Mouse (Mus musculus) hindbrain, embryonic 14.5 days (tissue): Measurements from ENCODE around the gene Gdnf. TPM values are rescaled to one million over a fixed set of nuclear protein-coding genes. Genes with fewer than 3 reads are reported as not detected.
A peak's percentile ranks its signal among the peaks of the same experiment; 100 is the strongest.

Source experiments
- ATAC-seq: fragments of 200-750 bp; cut with Nextera tagmentation; 2 replicates; pipeline ENCODE4 v1.8.0; 2017; ENCODE audit warnings: moderate number of reproducible peaks, mild to moderate bottlenecking, moderate TSS enrichment, moderate library complexity; ENCODE audit not compliant: low FRiP score
- DNase-seq: peaks from one replicate; pipeline ENCODE4 v3.0.0-alpha.2; 2015; ENCODE audit warnings: low spot score
- H3K27ac ChIP-seq: fragments of 300-500 bp; sonication (generic); 2 replicates; pipeline ENCODE4 v1.5.1; 2014; ENCODE audit warnings: mild to moderate bottlenecking, moderate library complexity
- H3K27me3 ChIP-seq: fragments of 300-500 bp; sonication (generic); 2 replicates; pipeline ENCODE4 v1.6.1; 2014; ENCODE audit warnings: mild to moderate bottlenecking, low read length, mixed read lengths; ENCODE audit not compliant: control insufficient read depth, insufficient read depth
- H3K36me3 ChIP-seq: fragments of 300-500 bp; sonication (generic); replicated peaks from 2 replicates; pipeline ENCODE4 v1.6.1; 2014; ENCODE audit not compliant: control insufficient read depth, insufficient read depth
- H3K4me1 ChIP-seq: fragments of 300-500 bp; sonication (generic); replicated peaks from 2 replicates; pipeline ENCODE4 v1.6.1; 2014; ENCODE audit warnings: antibody characterized with exemption, low read length, mixed read lengths; ENCODE audit not compliant: control insufficient read depth, insufficient read depth
- H3K4me2 ChIP-seq: fragments of 300-500 bp; sonication (generic); replicated peaks from 2 replicates; pipeline ENCODE4 v1.6.1; 2014; ENCODE audit warnings: mild to moderate bottlenecking, moderate library complexity
- H3K4me3 ChIP-seq: fragments of 300-500 bp; sonication (generic); replicated peaks from 2 replicates; pipeline ENCODE4 v1.5.1; 2014; ENCODE audit warnings: mild to moderate bottlenecking, low read length
- H3K9ac ChIP-seq: fragments of 300-500 bp; sonication (generic); 2 replicates; pipeline ENCODE4 v1.6.1; 2014
- H3K9me3 ChIP-seq: fragments of 300-500 bp; sonication (generic); 2 replicates; pipeline ENCODE4 v1.6.1; 2016; ENCODE audit warnings: low read length; ENCODE audit not compliant: control insufficient read depth
- WGBS: fragments of 180-500 bp; shearing (Covaris S2); extraction: QIAGEN DNeasy Blood & Tissue Kit; methylation state at CpG from one replicate; pipeline ENCODE4 v1.1.7; 2014; 5-methylcytosine and 5-hydroxymethylcytosine counted together
- polyA plus RNA-seq: library from polyadenylated mRNA; unstranded; fragments of >200 nt; fragmentation: Nextera tagmentation; extraction: Ambion mirVana; gene quantifications from 2 replicates; pipeline ENCODE4 v1.2.1, GENCODE M21; 2014

Gene Gdnf
- polyA plus RNA-seq: 0.19 and 0.39 TPM in 2 replicates

- WGBS: under 1% methylated on average over 72 of the region's 73 CpGs
- Histone ChIP-seq H3K4me1 (peaks cover 31% of the 10 kb centered on the region), H3K4me2 (peak within 1 kb of the TSS; percentile 100), H3K27ac (no peak within 1 kb of the TSS), H3K27me3 (peaks cover 93% of the 10 kb centered on the region), H3K9me3 (no peaks in the 10 kb centered on the region), H3K9ac (peak within 1 kb of the TSS; percentile 55), H3K36me3 (no peaks in the 10 kb centered on the region), H3K4me3 (peak within 1 kb of the TSS; percentile 58)
- ATAC-seq: peak; percentile 50
- DNase-seq: peak; percentile 37
These were observed at the start of gene Gdnf for GRCm38 (mm10) chr15:7810556-7811252. Gdnf (plus strand) TSS chr15:7810846.

DNA sequence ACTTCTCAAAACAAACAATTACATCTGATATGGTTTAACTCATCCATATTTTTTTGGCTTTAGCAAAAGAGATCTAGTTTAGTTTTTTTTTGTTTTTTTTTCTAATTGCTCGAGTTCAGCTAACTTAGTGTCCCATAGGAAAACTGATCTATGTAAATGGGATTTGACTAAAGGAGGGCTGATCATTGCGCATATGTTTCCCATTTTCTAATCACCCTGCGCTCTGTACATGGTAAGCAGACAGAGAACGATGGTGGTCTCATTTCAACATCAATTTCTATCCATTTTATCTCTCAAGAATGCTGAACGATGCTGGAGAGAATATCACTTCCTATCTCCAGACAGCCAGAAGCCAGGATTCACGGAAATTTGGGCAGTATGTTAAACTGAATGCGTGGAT lies 43.5 kb upstream of the Gdnf start:
- no peak overlapping the region for H3K27ac ChIP-seq
- H3K4me1 ChIP-seq: no peaks in the 10 kb centered on the region
- WGBS: 89% methylated on average over 7 of the region's 7 CpGs

DNA sequence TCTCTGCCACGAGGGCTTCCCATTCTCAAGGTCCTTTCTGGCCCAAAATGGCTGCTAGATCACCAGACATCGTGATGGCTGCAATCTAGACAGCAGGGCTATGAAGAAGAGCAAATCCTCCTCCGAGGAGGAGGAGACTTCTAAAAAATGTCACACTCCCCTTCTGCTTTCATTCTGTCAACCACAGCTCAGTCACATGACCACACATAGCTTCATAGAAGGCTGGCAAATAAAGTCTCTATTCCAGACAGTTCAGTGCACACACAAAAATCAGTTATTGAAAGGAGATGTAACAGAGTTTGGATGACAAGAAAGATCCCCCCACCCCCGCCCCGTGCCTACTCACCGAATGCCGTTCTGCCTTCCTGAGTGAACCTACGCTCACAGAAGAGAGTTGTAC lies 37.7 kb upstream of the Gdnf start:
- Histone ChIP-seq H3K4me2 (no peak overlapping the region), H3K4me1 (no peaks in the 10 kb centered on the region), H3K4me3 (no peak overlapping the region), H3K36me3 (no peaks in the 10 kb centered on the region), H3K27ac (no peak overlapping the region), H3K9ac (no peak overlapping the region), H3K9me3 (no peaks in the 10 kb centered on the region), H3K27me3 (no peaks in the 10 kb centered on the region)
- WGBS: 92% methylated on average over 8 of the region's 8 CpGs
- DNase-seq: no peak
- no peak for ATAC-seq

More for the DNA sequence above, 43.5 kb upstream of the Gdnf start:
- no peak overlapping the region for H3K4me2 ChIP-seq
- H3K9me3 ChIP-seq: no peaks in the 10 kb centered on the region
- H3K9ac ChIP-seq: no peak overlapping the region
- no peak for DNase-seq
- H3K4me3 ChIP-seq: no peak overlapping the region
- ATAC-seq: no peak
- H3K27me3 ChIP-seq: no peaks in the 10 kb centered on the region
- H3K36me3 ChIP-seq: no peaks in the 10 kb centered on the region

- WGBS: 90% methylated on average over 5 of the region's 5 CpGs
- no peak overlapping the region for H3K27ac ChIP-seq
- no peak for ATAC-seq
- H3K27me3 ChIP-seq: no peaks in the 10 kb centered on the region
- 0 out of 2 replicates have a peak, but pooled peaks cover 4% of the 10 kb centered on the region for H3K9me3 ChIP-seq
- no peak overlapping the region for H3K4me2 ChIP-seq
- no peak for DNase-seq
- no peak overlapping the region for H3K4me3 ChIP-seq
- no peaks in the 10 kb centered on the region for H3K36me3 ChIP-seq
- no peak overlapping the region for H3K9ac ChIP-seq
- no peaks in the 10 kb centered on the region for H3K4me1 ChIP-seq
These were observed 29.1 kb upstream of the Gdnf start for GRCm38 (mm10) chr15:7781517-7781916.

- peak overlapping the region; percentile 55 for H3K9ac ChIP-seq
- peaks cover 85% of the 10 kb centered on the region for H3K27me3 ChIP-seq
- H3K4me2 ChIP-seq: peak overlapping the region; percentile 100
- WGBS: 0% methylated on average over 32 of the region's 32 CpGs
- H3K4me1 ChIP-seq: peaks cover 24% of the 10 kb centered on the region
- H3K4me3 ChIP-seq: peak overlapping the region; percentile 58
- no peaks in the 10 kb centered on the region for H3K36me3 ChIP-seq
- no peaks in the 10 kb centered on the region for H3K9me3 ChIP-seq
- H3K27ac ChIP-seq: no peak overlapping the region
- DNase-seq (no peak), ATAC-seq (0 out of 2 replicates have a peak, but pooled peaks have one; percentile 6)
These were observed 730 bp upstream of the Gdnf start for GRCm38 (mm10) chr15:7809841-7810391.

DNA sequence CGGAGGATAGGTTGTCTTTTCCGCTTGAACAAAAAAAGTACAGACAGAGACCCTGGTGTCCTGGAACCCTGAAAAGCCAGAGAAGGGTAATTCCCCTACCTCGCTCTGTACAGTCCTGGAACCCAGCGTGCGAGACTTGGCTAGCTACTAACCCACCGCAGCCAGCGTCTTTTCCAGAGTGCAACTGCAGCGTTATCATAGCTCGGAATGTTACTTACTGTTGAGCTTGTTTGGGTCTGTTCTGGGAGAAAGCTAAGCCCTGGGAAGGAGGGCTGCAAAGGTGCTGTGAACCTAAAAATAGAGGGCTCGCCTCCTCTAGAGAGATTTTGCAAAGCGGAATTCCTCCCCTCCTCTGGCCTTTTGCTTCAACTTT lies 593 bp downstream of the Gdnf start:
- H3K4me2 ChIP-seq: peak overlapping the region; percentile 100
- peaks cover 96% of the 10 kb centered on the region for H3K27me3 ChIP-seq
- DNase-seq: peak; percentile 33
- no peaks in the 10 kb centered on the region for H3K9me3 ChIP-seq
- H3K27ac ChIP-seq: no peak overlapping the region
- H3K4me1 ChIP-seq: peaks cover 32% of the 10 kb centered on the region
- 1% methylated on average over 11 of the region's 11 CpGs for WGBS
- no peak for ATAC-seq
- peak overlapping the region; percentile 58 for H3K4me3 ChIP-seq
- H3K36me3 ChIP-seq: no peaks in the 10 kb centered on the region
- H3K9ac ChIP-seq: no peak overlapping the region

- Histone ChIP-seq H3K36me3 (no peaks in the 10 kb centered on the region), H3K4me1 (peaks cover 32% of the 10 kb centered on the region), H3K27ac (no peak overlapping the region), H3K9ac (no peak overlapping the region), H3K4me2 (peak overlapping the region; percentile 100; the same call in 1 of the 2 replicates), H3K27me3 (peaks cover 97% of the 10 kb centered on the region), H3K9me3 (no peaks in the 10 kb centered on the region), H3K4me3 (peak overlapping the region; percentile 58; the same call in 1 of the 2 replicates)
- WGBS: 4% methylated on average over 24 of the region's 24 CpGs
- no peak for DNase-seq
- ATAC-seq: no peak
These were observed 1.4 kb downstream of the Gdnf start for GRCm38 (mm10) chr15:7811856-7812733.

DNA sequence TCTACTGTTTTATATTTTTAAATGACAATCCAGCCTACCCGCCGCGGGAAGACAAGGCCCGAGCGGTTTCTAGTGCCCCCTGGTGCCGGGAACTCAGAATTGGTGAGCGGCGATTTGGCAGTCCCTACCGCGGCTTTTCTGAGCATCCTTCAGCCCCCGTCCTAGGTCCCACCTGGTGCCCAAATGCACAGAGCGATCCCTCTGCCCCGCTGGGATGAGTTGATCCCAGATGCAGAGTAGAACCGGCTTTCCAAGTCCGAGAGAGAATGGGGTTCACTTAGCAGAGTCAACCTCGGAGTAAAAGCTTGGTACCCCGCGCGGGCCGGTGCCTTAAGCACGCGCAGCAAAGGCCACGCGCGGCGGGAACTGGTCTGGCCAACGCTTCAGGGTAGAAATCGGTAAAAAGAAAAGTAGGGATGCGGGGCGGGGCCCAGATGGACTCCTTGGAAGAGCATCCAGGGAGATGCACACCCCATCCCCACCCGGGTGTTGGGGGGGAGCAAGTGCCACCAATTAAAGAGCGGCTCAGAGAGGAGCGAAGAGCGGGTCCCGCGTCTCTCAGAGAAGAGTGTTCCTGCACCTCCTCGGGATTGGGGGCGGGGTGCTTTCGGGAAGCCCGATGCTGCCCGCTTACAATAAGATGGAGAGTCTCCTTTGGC lies 2.4 kb downstream of the Gdnf start:
- H3K36me3 ChIP-seq: no peaks in the 10 kb centered on the region
- H3K9me3 ChIP-seq: no peaks in the 10 kb centered on the region
- H3K27ac ChIP-seq: no peak overlapping the region
- DNase-seq (peak; percentile 86), ATAC-seq (peak; percentile 47; the same call in 1 of the 2 replicates)
- H3K4me2 ChIP-seq: peak overlapping the region; percentile 96
- under 1% methylated on average over 41 of the region's 41 CpGs for WGBS
- peaks cover 98% of the 10 kb centered on the region for H3K27me3 ChIP-seq
- H3K4me3 ChIP-seq: peak overlapping the region; percentile 50
- H3K4me1 ChIP-seq: peaks cover 32% of the 10 kb centered on the region
- H3K9ac ChIP-seq: peak overlapping the region; percentile 50
